Mouse (Mus musculus): ENCODE results near the gene Vapa.

Vapa gene

GRCm38 (mm10) chr17:65623130-65623529 lies 9.8 kb upstream of the Vapa start:
- no peak for DNase-seq (ENCODE audit: low spot score)

DNA sequence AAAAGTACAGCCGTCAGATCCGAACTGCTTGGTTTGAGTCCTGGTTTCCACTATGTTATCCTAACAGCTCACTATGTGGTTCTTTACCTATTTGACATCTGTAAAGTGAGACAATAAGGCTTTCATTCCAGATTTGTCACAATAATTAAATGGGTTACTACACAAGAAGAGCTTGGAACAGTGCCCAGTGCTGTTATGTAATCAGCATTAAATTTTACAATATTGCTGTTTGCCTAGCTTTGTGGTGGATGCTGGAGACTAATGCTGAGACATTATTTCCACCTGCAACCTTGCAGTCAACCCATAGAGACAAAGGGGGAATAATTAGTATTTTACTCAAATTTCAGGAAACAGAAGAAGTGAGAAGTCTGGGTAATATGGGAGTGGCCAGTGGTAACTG lies 5.1 kb upstream of the Vapa start:
- no peak for DNase-seq (ENCODE audit: low spot score)

DNA sequence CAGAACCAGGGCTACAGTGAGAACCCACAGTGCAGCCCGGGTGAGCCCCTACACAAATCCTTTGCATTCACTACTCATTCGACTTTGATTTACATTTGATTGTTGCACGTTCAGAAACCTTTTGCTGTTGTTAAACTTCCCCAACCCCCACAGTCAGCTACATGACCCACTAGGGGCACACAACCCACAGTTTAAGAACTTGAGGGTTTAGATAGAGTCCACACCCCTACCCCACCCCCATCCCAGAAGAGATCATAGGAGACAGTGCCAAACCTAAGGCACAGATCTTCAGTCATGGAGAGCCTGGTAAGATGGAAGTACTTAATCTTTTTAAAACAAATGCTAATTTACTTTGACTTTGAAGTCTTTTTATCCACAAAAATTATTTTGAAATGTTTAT lies 2.3 kb upstream of the Vapa start:
- DNase-seq (ENCODE audit: low spot score): no peak

GRCm38 (mm10) chr17:65614431-65614830 lies 1.1 kb upstream of the Vapa start:
- no peak for DNase-seq (ENCODE audit: low spot score)

DNA sequence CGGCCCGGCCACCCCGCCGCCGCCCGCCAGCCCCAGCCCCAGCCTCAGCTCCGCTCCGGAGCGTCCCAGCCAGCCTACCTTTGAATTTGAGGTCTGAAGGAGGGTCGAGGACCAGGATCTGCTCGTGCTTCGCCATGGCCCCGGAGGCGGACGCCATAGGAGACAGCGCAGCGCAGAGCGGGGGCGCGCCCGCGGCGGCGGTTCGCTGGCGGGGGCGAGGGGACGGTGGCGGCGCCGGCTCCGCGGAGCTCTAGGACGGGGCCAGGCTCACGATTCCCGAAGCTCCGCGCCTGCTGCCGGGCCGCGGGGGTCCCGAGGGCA lies 253 bp downstream of the Vapa start:
- no peak for DNase-seq (ENCODE audit: low spot score)

GRCm38 (mm10) chr17:65612391-65613141 lies 789 bp downstream of the Vapa start:
- no peak for DNase-seq (ENCODE audit: low spot score)

- no peak for DNase-seq (ENCODE audit: low spot score)
Observed at GRCm38 (mm10) chr17:65611721-65612120, 1.6 kb downstream of the Vapa start.

DNA sequence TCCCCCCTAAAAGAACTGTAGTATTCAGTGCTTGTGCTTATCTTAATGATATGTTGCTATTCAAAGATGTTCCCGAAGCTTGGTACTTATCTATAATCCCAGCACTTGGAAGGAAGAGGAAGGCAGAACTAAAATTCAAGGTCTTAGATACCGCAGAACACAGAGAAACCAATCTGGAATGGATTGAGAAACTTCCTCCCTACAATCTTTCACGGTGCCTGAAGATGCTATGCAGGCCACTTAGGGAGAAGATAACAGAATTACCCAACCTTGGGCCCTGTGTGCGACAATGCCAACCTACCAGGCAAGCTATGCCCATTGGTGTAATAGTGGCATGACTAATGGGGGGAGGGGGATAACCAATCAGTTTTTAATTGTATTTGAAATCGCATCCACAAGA lies 4.6 kb downstream of the Vapa start:
- DNase-seq (ENCODE audit: low spot score): no peak

DNA sequence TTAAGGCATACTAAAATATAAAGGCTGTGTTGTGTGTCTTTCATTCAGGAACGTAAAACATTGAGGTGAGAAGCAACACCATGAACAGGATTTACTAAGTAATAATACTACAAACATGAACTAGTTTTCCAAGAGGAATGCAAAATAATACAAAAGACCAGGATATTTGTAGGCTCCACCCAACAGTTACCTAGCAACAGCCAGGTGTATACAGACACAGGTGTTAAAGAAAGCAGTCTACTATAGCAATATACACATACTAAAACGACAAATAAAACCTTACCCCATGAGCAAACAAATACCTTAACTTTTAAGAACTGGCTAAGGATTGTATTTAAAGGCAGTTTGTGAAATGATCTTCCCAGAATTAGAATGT lies 5.1 kb downstream of the Vapa start:
- DNase-seq (ENCODE audit: low spot score): no peak

DNA sequence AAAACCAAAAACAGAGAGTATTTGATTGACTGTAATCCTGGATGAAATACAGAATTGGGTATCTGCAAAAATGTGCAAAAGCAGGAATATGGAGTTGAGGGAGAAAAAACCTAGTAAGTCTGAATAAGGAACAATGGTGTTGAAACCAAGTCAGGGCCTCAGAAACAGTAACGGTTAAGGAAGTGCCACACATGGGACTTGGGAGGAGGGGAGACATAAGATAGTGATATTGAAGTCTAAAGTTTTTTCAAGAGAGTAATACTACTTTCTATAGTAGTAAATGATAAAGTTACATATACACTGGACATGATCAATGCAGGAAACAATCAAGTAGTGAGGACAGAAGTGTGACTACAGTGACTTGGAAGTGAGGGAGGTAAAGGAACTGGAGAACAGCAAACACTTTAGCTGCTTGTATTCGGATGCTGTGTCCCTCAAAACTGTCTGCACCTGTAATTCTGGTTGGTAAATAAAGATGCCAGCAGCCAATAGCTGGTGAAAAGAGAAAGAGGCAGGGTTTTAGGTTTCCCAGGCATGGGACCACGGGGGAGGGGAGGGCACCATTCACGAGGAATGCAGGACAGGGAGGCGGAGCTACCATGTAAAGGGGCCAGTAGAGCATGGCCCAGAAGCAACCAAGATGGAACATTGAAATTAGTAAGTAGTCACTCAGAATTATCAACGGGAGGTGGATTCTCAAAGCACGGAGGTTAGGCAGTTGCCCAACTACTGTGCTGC lies 5.6 kb downstream of the Vapa start:
- DNase-seq (ENCODE audit: low spot score): no peak

GRCm38 (mm10) chr17:65606014-65606413 lies 7.3 kb downstream of the Vapa start:
- no peak for DNase-seq (ENCODE audit: low spot score)

- no peak for DNase-seq (ENCODE audit: low spot score)
Observed at GRCm38 (mm10) chr17:65604892-65605291, 8.5 kb downstream of the Vapa start.

- DNase-seq (ENCODE audit: low spot score): no peak
Observed at GRCm38 (mm10) chr17:65604315-65604714, 9.0 kb downstream of the Vapa start.

DNA sequence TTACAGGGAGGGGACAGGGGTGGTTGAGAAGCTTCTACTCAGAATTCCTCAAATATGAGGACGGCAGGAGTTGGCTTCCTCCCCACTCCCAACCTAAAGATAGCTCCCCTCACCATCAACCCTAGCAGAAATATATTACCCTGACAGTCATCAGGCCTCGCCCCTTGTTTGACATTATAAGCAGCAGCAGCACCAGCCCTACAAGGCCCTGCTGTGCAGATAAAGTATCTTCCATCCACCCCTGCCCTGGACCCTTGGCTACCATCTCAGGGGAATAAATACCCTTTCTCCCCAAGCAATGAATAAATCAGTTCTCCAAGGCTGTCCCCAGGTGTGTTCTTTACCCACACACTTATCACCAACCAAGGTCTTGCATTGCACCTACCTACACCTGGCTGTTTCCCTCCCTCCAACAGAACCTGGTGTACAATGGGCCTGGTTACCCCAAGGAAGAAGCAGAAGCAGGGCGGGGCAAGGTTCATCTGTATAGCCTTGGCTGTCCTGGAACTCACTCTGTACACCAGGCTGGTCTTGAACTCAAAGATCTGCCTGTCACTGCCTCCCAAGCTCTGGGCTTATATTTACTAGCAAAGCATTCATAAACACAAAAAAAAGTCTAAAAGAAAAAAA lies 15.4 kb downstream of the Vapa start:
- no peak for DNase-seq (ENCODE audit: low spot score)

DNA sequence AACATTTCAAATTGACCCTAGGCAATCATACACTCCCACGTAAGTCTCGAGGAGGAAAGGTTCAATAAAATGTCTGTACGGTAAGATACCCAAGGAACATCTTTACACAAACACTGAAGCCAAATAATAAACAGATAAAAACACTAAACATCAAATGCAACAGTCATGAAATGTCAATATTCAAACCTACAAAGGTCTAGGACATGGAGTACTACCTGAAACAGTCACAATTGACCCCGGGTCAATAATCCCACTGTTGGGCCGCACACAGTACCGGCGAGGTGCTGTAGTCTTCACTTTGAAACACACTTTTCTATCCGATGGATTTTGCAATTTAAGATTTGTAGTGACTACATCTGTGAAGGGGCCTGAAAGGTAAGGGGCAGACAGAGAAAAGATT lies 18.7 kb downstream of the Vapa start:
- DNase-seq (ENCODE audit: low spot score): no peak

DNA sequence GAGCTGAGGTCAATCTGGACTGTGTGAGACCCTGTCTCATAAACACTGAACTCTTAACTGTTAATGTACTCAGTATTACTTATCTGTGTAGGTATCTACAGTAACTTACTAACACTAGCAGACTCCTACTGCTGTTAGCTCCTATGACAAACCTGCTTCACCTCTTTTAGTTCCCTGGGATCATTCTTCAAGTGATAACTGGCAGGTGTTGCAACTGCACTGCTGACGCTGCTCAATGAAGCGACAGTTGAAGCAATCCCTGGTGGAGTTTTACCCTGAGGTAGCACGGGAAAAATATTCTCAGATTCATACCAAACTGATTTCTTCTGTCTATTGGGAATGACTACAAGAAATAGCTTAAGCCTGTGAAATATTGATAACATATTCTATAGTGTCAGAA lies 26.5 kb downstream of the Vapa start:
- DNase-seq (ENCODE audit: low spot score): no peak

DNA sequence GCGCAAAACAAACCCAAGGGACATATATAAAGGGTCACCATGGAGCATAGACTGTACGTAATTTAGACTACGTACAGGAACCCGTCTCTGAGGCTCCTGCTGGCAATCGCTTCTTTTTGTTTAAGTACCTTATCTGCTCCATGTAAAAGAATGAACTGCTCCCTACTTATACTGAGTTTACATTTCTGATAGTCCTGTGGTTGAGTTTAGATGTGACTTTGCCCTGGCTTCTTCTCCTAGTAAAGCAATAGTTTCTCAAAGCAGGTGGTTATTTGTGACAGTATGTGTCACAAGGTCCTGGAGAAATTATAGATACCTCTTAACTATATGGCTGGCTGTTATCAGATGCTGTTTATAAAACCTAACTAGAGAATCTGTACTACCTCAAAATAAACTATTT lies 31.9 kb downstream of the Vapa start:
- DNase-seq (ENCODE audit: low spot score): no peak

DNA sequence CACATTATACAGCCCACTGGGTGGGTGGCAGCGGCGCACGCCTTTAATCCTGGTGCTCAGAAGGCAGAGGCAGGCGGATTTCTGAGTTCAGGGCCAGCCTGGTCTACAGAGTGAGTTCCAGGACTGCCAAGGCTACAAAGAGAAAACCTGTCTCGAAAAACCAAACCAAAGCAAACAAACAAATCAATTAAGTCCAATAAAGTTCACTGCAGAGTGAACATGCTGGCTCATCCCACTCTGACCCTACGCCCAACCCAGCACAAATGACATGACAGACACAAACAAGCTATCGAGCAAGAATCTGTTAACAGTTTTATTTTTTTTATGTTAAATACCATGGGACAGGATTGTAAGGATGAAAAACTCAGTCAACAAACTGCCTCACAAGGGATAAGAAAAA lies 33.6 kb downstream of the Vapa start:
- DNase-seq (ENCODE audit: low spot score): no peak

DNA sequence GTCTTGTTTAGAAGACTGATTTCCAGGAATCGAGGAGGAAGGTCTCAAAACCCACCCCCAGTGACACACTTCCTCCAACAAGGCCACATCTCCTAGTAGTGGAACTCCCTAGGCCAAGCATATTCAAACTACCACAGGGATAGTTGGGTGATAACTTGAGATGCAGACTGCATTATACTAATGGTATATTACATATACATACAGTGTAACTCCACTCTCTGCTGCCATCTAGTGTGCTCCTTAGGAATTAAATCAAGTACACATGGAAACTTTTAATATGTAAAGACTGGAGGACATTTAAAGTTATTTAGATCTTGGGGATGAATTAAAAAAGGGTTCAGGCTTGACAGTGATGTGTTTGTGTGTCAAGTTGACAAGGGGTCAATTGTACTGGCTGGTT lies 38.0 kb downstream of the Vapa start:
- DNase-seq (ENCODE audit: low spot score): no peak

DNA sequence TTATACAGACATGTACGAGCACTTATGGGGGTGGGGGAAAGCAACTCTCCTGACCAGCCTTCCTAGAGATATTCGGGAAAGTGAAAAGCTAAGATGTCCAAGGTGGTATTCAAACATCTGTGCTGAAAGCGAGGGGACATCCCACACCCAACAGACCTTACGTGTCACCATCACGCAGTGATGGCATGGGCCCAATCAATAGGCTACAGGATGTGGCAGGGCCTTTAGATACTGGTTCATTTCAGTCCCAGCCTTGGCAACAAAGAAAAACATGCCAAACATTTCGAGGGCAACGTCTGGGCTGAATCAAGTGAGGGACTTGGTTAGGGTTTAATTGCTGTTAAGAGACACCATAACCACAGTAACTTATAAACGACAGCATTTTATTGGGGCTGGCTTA lies 38.5 kb downstream of the Vapa start:
- DNase-seq (ENCODE audit: low spot score): no peak

GRCm38 (mm10) chr17:65571866-65572265 lies 41.5 kb downstream of the Vapa start:
- no peak for DNase-seq (ENCODE audit: low spot score)

DNA sequence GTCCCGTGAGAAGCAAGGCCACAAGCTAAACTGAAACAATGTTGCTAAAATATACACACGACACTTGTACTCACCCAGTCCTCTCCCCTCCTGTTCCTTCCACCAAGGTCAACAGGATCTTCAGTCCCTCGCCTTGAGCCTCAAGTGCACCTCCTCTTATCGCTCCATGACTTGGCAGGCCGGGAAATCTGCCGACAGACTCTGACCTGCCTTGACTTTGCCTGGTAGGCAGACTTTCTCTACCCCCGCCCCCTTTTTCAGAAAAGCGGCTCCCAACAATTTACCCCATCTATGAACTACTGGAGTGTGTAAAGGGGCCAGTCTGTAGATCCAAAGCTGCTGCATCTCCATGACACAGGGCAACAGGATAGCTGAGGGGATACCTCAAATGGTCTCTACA lies 41.9 kb downstream of the Vapa start:
- DNase-seq (ENCODE audit: low spot score): no peak

DNA sequence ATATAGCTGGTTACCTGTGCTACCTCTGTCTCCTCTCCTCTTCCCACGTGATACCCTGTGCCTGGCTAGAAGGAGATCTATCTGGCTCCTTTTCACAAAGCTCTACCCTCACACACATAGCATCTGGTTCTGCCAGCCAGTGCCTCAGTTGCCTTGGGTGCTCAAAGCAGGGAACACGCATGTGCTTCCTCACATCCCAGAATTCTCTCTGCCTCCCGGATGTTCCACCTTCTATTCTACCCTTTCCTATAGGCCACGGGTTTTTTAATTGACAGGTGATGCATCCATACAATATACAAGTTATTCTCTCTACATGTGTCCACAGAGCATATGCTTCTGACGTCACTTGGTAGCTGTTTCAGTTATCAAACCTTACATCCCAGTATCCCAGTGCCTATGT lies 49.2 kb downstream of the Vapa start:
- no peak for DNase-seq (ENCODE audit: low spot score)

DNA sequence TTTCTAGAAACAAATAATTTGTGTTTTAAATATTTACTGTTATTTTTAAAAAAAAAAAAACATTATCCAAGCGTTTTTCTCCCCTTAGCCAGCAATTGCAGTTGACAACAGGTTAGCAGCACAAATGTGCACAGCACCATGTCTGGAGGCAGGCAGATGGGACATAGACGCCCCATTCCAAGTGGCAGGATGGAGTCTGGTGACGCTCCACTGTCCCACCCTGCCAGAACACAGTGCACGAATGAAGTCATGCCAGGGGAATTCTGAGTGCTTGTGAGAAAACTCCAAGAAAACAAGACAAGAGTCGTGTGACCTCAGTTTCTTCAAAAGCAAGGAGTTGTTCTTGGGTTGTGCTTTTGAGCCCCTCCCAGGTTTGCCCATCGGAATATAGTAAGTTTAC lies 50.0 kb downstream of the Vapa start:
- no peak for DNase-seq (ENCODE audit: low spot score)
